Mouse (Mus musculus): ENCODE results near the gene Hoxd4.
A peak's percentile ranks its signal among the peaks of the same experiment; 100 is the strongest.

Hoxd4 gene

GRCm38 (mm10) chr2:74692808-74693431 is 18.8 kb upstream of the Hoxd4 start:
- no peak for DNase-seq (ENCODE audit: low read depth, low spot score)

GRCm38 (mm10) chr2:74693432-74693827 is 18.3 kb upstream of the Hoxd4 start:
- no peak for DNase-seq (ENCODE audit: low read depth, low spot score)

- DNase-seq (ENCODE audit: low read depth, low spot score): no peak
Observed at GRCm38 (mm10) chr2:74694066-74694465, 17.7 kb upstream of the Hoxd4 start.

- DNase-seq (ENCODE audit: low read depth, low spot score): no peak
Observed at GRCm38 (mm10) chr2:74695383-74695782, 16.3 kb upstream of the Hoxd4 start.

GRCm38 (mm10) chr2:74695813-74696430 is 15.8 kb upstream of the Hoxd4 start:
- no peak for DNase-seq (ENCODE audit: low read depth, low spot score)

GRCm38 (mm10) chr2:74696442-74697335 is 15.0 kb upstream of the Hoxd4 start:
- no peak for DNase-seq (ENCODE audit: low read depth, low spot score)

- peak; percentile 61 for DNase-seq (ENCODE audit: low read depth, low spot score)
Observed at GRCm38 (mm10) chr2:74697567-74698121, 14.1 kb upstream of the Hoxd4 start, which contains the start of gene Hoxd9. Gene Hoxd9 (plus strand): TSS chr2:74697727.

- DNase-seq (ENCODE audit: low read depth, low spot score): no peak
Observed at GRCm38 (mm10) chr2:74698201-74699052, 13.3 kb upstream of the Hoxd4 start.

GRCm38 (mm10) chr2:74699053-74699430 is 12.7 kb upstream of the Hoxd4 start:
- DNase-seq (ENCODE audit: low read depth, low spot score): no peak

- no peak for DNase-seq (ENCODE audit: low read depth, low spot score)
Observed at GRCm38 (mm10) chr2:74699664-74700545, 11.8 kb upstream of the Hoxd4 start.

- no peak for DNase-seq (ENCODE audit: low read depth, low spot score)
Observed at GRCm38 (mm10) chr2:74700546-74701112, 11.1 kb upstream of the Hoxd4 start.

- no peak for DNase-seq (ENCODE audit: low read depth, low spot score)
Observed at GRCm38 (mm10) chr2:74701949-74702819, 9.5 kb upstream of the Hoxd4 start.

- DNase-seq (ENCODE audit: low read depth, low spot score): no peak
Observed at GRCm38 (mm10) chr2:74702820-74703219, 8.9 kb upstream of the Hoxd4 start.

GRCm38 (mm10) chr2:74703317-74703716 is 8.4 kb upstream of the Hoxd4 start:
- no peak for DNase-seq (ENCODE audit: low read depth, low spot score)

- DNase-seq (ENCODE audit: low read depth, low spot score): no peak
Observed at GRCm38 (mm10) chr2:74703720-74704392, 7.9 kb upstream of the Hoxd4 start.

- DNase-seq (ENCODE audit: low read depth, low spot score): peak; percentile 53
Observed at GRCm38 (mm10) chr2:74704393-74704998, 7.2 kb upstream of the Hoxd4 start, which contains the start of gene Hoxd8. Gene Hoxd8 (plus strand): TSS chr2:74704615.

- no peak for DNase-seq (ENCODE audit: low read depth, low spot score)
Observed at GRCm38 (mm10) chr2:74704999-74705466, 6.7 kb upstream of the Hoxd4 start.
